Mouse (Mus musculus): ENCODE data around the gene Ngfr. TPM values are rescaled to one million over a fixed set of nuclear protein-coding genes. Genes with fewer than 3 reads are reported as not detected.

Ngfr gene
- polyA plus RNA-seq, 1 experiment from 2014 or later: 40.8 TPM

DNA sequence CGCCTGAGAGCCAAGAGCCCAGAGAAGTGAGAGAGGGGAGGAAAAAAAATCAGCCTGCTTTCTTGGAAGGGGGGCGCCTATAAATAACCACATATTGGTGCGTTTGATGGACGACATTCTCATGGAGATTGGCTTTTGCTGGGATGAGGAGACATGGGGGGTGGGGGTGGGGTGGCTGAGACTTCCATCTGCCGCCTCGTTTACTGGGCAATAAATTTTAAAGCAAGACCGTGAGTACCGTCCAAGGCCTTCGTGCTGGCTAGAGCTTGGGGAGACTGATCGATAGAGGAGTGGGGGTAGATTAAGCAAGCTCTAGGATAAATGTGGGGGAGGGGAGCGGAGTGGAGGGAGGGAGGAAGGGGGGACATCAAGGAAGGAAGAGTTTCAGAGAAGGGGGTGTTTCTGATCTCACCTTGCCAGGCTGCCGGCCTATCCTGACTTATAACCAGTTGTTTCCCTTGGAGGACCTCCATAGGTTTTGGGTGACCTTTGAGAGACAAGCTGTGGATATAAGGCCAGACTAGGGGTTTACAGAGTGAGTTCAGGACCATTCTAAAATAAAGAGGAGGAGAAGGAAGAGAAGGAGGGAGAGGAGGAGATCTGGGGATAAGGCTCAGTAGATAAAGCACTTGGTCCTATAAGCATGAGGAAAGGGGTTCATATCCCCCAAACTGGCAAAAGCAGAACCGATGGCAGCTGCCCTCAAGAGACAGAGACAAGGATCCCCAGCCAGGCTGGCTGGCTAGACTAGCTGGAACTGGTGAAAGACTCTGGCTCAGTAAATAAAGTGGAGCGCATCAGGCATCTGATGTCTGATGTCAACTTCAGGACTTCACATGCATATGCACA lies 10.9 kb upstream of the Ngfr start:
- Histone ChIP-seq H3K4me3 (ENCODE audit: low read depth, low read length) (no peak overlapping the region), H3K4me1 (ENCODE audit: control insufficient read depth, insufficient read depth, low read length) (peaks cover 28% of the 10 kb centered on the region), H3K4me2 (ENCODE audit: low read depth, low read length) (peak overlapping the region; percentile 15; the same call in 1 of the 2 replicates), H3K36me3 (ENCODE audit: control insufficient read depth, insufficient read depth, low read length) (no peaks in the 10 kb centered on the region), H3K9me3 (ENCODE audit: control insufficient read depth, low read length) (0 out of 2 replicates have a peak, but pooled peaks cover 4% of the 10 kb centered on the region), H3K9ac (replicated peaks; ENCODE audit: low read depth, low read length) (no peak overlapping the region), H3K27ac (ENCODE audit: low read depth, low read length) (no peak overlapping the region), H3K27me3 (ENCODE audit: control insufficient read depth, insufficient read depth, low read length) (no peaks in the 10 kb centered on the region)
- peak; percentile 21; the same call in 1 of the 2 replicates for ATAC-seq (ENCODE audit: low read depth)
- WGBS: 13% methylated on average over 14 of the region's 14 CpGs

DNA sequence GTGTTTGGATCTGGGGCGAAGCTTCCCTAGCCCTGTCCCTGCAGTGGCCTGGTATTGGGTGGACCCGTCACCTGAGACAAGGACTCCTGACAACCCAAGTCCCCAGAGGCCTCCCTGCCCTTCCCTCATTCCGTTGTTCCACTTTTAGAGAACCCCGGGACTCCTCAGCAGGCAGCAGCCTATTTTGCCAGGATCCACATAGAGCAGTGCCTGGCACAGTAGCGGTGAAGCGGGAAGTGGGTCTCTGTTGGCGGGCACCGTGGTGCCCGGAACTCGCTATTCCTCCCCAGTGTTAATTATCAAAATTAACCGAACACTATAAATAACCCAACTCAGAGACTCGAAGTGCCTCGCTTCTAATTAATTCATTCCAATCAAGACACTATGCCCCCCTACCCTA lies 10.2 kb upstream of the Ngfr start:
- H3K27ac ChIP-seq (ENCODE audit: low read depth, low read length): no peak overlapping the region
- ATAC-seq (ENCODE audit: low read depth): no peak
- no peaks in the 10 kb centered on the region for H3K36me3 ChIP-seq (ENCODE audit: control insufficient read depth, insufficient read depth, low read length)
- H3K27me3 ChIP-seq (ENCODE audit: control insufficient read depth, insufficient read depth, low read length): no peaks in the 10 kb centered on the region
- H3K9me3 ChIP-seq (ENCODE audit: control insufficient read depth, low read length): 0 out of 2 replicates have a peak, but pooled peaks cover 4% of the 10 kb centered on the region
- no peak overlapping the region for H3K9ac ChIP-seq (replicated peaks; ENCODE audit: low read depth, low read length)
- H3K4me3 ChIP-seq (ENCODE audit: low read depth, low read length): no peak overlapping the region
- H3K4me1 ChIP-seq (ENCODE audit: control insufficient read depth, insufficient read depth, low read length): peaks cover 28% of the 10 kb centered on the region
- 13% methylated on average over 13 of the region's 13 CpGs for WGBS
- H3K4me2 ChIP-seq (ENCODE audit: low read depth, low read length): peak overlapping the region; percentile 15; the same call in 1 of the 2 replicates

GRCm38 (mm10) chr11:95596704-95597103 lies 9.2 kb upstream of the Ngfr start:
- no peak overlapping the region for H3K4me2 ChIP-seq (ENCODE audit: low read depth, low read length)
- H3K4me1 ChIP-seq (ENCODE audit: control insufficient read depth, insufficient read depth, low read length): peaks cover 28% of the 10 kb centered on the region
- no peak overlapping the region for H3K9ac ChIP-seq (replicated peaks; ENCODE audit: low read depth, low read length)
- 41% methylated on average over 11 of the region's 11 CpGs for WGBS
- no peak overlapping the region for H3K4me3 ChIP-seq (ENCODE audit: low read depth, low read length)
- ATAC-seq (ENCODE audit: low read depth): no peak
- no peaks in the 10 kb centered on the region for H3K9me3 ChIP-seq (ENCODE audit: control insufficient read depth, low read length)
- H3K27me3 ChIP-seq (ENCODE audit: control insufficient read depth, insufficient read depth, low read length): no peaks in the 10 kb centered on the region
- no peaks in the 10 kb centered on the region for H3K36me3 ChIP-seq (ENCODE audit: control insufficient read depth, insufficient read depth, low read length)
- no peak overlapping the region for H3K27ac ChIP-seq (ENCODE audit: low read depth, low read length)

- H3K9ac ChIP-seq (replicated peaks; ENCODE audit: low read depth, low read length): no peak overlapping the region
These were observed 8.6 kb upstream of the Ngfr start for GRCm38 (mm10) chr11:95596150-95596515.

GRCm38 (mm10) chr11:95595438-95596149 lies 8.1 kb upstream of the Ngfr start:
- H3K27ac ChIP-seq (ENCODE audit: low read depth, low read length): no peak overlapping the region
- H3K9me3 ChIP-seq (ENCODE audit: control insufficient read depth, low read length): no peaks in the 10 kb centered on the region
- H3K27me3 ChIP-seq (ENCODE audit: control insufficient read depth, insufficient read depth, low read length): no peaks in the 10 kb centered on the region
- H3K4me1 ChIP-seq (ENCODE audit: control insufficient read depth, insufficient read depth, low read length): peaks cover 28% of the 10 kb centered on the region
- H3K4me3 ChIP-seq (ENCODE audit: low read depth, low read length): no peak overlapping the region
- H3K9ac ChIP-seq (replicated peaks; ENCODE audit: low read depth, low read length): no peak overlapping the region
- ATAC-seq (ENCODE audit: low read depth): 0 out of 2 replicates have a peak, but pooled peaks have one; percentile 44
- no peaks in the 10 kb centered on the region for H3K36me3 ChIP-seq (ENCODE audit: control insufficient read depth, insufficient read depth, low read length)
- H3K4me2 ChIP-seq (ENCODE audit: low read depth, low read length): no peak overlapping the region
- WGBS: 23% methylated on average over 10 of the region's 10 CpGs

More at GRCm38 (mm10) chr11:95596150-95596515, 8.6 kb upstream of the Ngfr start:
- no peak overlapping the region; the same call in 1 of the 2 replicates for H3K27ac ChIP-seq (ENCODE audit: low read depth, low read length)
- ATAC-seq (ENCODE audit: low read depth): peak; percentile 23; the same call in 1 of the 2 replicates
- 25% methylated on average over 5 of the region's 5 CpGs for WGBS
- no peak overlapping the region for H3K4me2 ChIP-seq (ENCODE audit: low read depth, low read length)
- no peaks in the 10 kb centered on the region for H3K27me3 ChIP-seq (ENCODE audit: control insufficient read depth, insufficient read depth, low read length)
- H3K36me3 ChIP-seq (ENCODE audit: control insufficient read depth, insufficient read depth, low read length): no peaks in the 10 kb centered on the region
- peaks cover 28% of the 10 kb centered on the region for H3K4me1 ChIP-seq (ENCODE audit: control insufficient read depth, insufficient read depth, low read length)
- H3K9me3 ChIP-seq (ENCODE audit: control insufficient read depth, low read length): no peaks in the 10 kb centered on the region
- H3K4me3 ChIP-seq (ENCODE audit: low read depth, low read length): no peak overlapping the region

DNA sequence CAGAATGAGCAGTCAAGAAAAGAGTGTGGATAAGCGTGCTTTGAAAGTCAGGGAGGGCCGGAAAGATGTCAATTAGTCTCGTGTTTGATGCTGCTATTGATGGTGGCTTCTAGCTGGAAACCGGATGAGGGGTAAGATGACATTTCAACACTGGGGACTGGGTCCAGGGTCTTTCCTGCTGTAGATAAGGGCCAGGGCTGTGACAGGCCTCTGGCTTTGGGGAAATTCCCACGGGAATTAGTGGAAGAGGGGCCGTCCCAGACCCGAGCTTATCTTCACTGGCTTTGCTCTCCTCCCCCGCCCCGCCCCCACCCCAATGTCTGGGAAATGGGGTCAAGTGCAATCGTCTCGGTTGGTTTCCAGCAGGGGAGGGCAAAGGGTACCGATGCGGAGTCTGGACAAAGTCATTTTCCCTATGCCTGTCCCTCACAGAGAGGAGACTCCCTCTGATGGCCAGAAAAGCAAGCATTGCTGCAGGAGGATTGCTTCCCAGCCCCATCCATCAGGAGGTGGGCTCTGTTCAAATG lies 7.2 kb upstream of the Ngfr start:
- no peak overlapping the region for H3K9ac ChIP-seq (replicated peaks; ENCODE audit: low read depth, low read length)
- H3K4me2 ChIP-seq (ENCODE audit: low read depth, low read length): no peak overlapping the region
- no peak overlapping the region for H3K27ac ChIP-seq (ENCODE audit: low read depth, low read length)
- H3K4me1 ChIP-seq (ENCODE audit: control insufficient read depth, insufficient read depth, low read length): peaks cover 28% of the 10 kb centered on the region
- no peak overlapping the region for H3K4me3 ChIP-seq (ENCODE audit: low read depth, low read length)
- no peaks in the 10 kb centered on the region for H3K27me3 ChIP-seq (ENCODE audit: control insufficient read depth, insufficient read depth, low read length)
- no peaks in the 10 kb centered on the region for H3K9me3 ChIP-seq (ENCODE audit: control insufficient read depth, low read length)
- WGBS: 20% methylated on average over 13 of the region's 13 CpGs
- H3K36me3 ChIP-seq (ENCODE audit: control insufficient read depth, insufficient read depth, low read length): no peaks in the 10 kb centered on the region
- no peak for ATAC-seq (ENCODE audit: low read depth)

GRCm38 (mm10) chr11:95593501-95593900 lies 6.0 kb upstream of the Ngfr start:
- Histone ChIP-seq H3K9me3 (ENCODE audit: control insufficient read depth, low read length) (no peaks in the 10 kb centered on the region), H3K4me1 (ENCODE audit: control insufficient read depth, insufficient read depth, low read length) (peaks cover 24% of the 10 kb centered on the region), H3K27me3 (ENCODE audit: control insufficient read depth, insufficient read depth, low read length) (no peaks in the 10 kb centered on the region), H3K27ac (ENCODE audit: low read depth, low read length) (no peak overlapping the region), H3K36me3 (ENCODE audit: control insufficient read depth, insufficient read depth, low read length) (no peaks in the 10 kb centered on the region), H3K4me3 (ENCODE audit: low read depth, low read length) (no peak overlapping the region), H3K9ac (replicated peaks; ENCODE audit: low read depth, low read length) (no peak overlapping the region), H3K4me2 (ENCODE audit: low read depth, low read length) (no peak overlapping the region)
- 77% methylated on average over 5 of the region's 5 CpGs for WGBS
- no peak for ATAC-seq (ENCODE audit: low read depth)

GRCm38 (mm10) chr11:95592691-95593090 lies 5.2 kb upstream of the Ngfr start:
- Histone ChIP-seq H3K4me2 (ENCODE audit: low read depth, low read length) (no peak overlapping the region), H3K9me3 (ENCODE audit: control insufficient read depth, low read length) (no peaks in the 10 kb centered on the region), H3K36me3 (ENCODE audit: control insufficient read depth, insufficient read depth, low read length) (no peaks in the 10 kb centered on the region), H3K27ac (ENCODE audit: low read depth, low read length) (no peak overlapping the region), H3K27me3 (ENCODE audit: control insufficient read depth, insufficient read depth, low read length) (no peaks in the 10 kb centered on the region), H3K4me3 (ENCODE audit: low read depth, low read length) (no peak overlapping the region), H3K4me1 (ENCODE audit: control insufficient read depth, insufficient read depth, low read length) (peaks cover 16% of the 10 kb centered on the region), H3K9ac (replicated peaks; ENCODE audit: low read depth, low read length) (no peak overlapping the region)
- WGBS: 94% methylated on average over 1 of the region's 1 CpGs
- ATAC-seq (ENCODE audit: low read depth): no peak

GRCm38 (mm10) chr11:95589195-95589594 lies 1.7 kb upstream of the Ngfr start:
- peaks cover 24% of the 10 kb centered on the region for H3K4me1 ChIP-seq (ENCODE audit: control insufficient read depth, insufficient read depth, low read length)
- H3K27me3 ChIP-seq (ENCODE audit: control insufficient read depth, insufficient read depth, low read length): 0 out of 2 replicates have a peak, but pooled peaks cover 5% of the 10 kb centered on the region
- no peaks in the 10 kb centered on the region for H3K36me3 ChIP-seq (ENCODE audit: control insufficient read depth, insufficient read depth, low read length)
- H3K9me3 ChIP-seq (ENCODE audit: control insufficient read depth, low read length): no peaks in the 10 kb centered on the region
- H3K4me3 ChIP-seq (ENCODE audit: low read depth, low read length): no peak overlapping the region
- H3K27ac ChIP-seq (ENCODE audit: low read depth, low read length): no peak overlapping the region
- ATAC-seq (ENCODE audit: low read depth): no peak
- no peak overlapping the region for H3K4me2 ChIP-seq (ENCODE audit: low read depth, low read length)
- H3K9ac ChIP-seq (replicated peaks; ENCODE audit: low read depth, low read length): no peak overlapping the region
- WGBS: 29% methylated on average over 5 of the region's 5 CpGs
